Mouse (Mus musculus): ENCODE results near the gene Ptpn6. TPM values are rescaled to one million over a fixed set of nuclear protein-coding genes. Genes with fewer than 3 reads are reported as not detected.

Gene Ptpn6
- total RNA-seq, 2 experiments from 2014 or later: 206 to 371 TPM

DNA sequence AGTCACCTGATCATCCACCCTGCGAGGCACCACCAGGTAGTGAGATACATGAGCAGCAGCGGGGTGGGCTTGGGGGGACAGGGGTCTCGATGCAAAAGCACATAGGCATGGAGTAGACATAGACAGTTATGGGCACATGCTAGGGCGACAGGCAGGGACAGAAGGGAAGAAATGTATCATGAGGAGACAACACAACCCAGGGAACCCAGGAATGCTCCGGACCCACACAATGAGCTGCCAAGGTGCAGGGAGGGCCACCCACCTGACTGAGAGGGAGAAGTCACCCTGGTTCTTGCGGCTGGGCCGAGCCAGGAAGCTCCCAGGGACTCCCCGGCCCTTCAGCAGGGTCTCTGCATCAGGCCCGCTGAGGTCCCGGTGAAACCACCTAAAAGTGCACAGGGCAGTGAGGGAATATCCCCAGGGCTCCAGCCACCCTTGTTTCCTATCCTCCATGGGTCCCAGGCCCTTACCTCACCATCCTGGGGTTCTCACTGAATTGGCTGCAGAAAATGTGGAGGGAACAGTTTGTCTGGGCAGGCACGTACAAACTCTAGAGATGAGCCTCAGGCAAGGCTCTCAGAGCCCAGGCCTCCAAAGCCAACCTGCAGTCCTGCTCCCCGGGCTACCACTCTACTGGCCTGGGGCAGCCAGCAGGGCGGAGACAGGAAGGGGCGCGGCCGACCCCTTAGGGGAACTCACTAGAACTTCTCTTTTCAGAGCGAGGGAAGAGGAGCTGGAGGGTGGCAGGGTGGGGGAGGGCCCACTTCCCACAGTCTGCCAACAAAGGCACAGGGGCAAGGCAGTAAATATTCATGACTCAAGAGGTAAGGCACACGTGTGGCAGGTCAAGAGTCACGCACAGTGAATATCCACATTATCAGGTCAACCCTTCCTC, 5.8 kb downstream of the Ptpn6 start:
- peak; percentile 83 for ATAC-seq (replicated peaks; ENCODE audit: poor library complexity, severe bottlenecking)

DNA sequence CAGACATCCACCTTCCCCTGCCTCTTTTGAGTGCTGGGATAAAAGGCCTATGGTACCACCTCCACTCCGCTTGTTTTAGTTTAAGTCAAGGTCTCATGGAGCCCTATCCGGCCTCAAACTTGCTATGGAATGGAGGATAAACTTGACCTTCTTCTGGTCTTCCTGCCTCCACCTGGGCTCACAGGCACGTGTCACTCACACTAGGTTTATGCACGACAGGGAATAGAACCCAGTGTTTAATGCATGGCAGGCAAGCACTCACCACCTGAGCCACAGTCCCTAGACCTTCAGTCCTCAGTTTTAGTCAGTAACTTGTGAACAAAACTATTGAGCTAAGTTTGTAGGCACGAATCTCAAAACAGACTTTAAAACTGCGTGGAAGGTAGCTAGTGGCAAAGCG, 7.5 kb downstream of the Ptpn6 start:
- ATAC-seq (replicated peaks; ENCODE audit: poor library complexity, severe bottlenecking): no peak

DNA sequence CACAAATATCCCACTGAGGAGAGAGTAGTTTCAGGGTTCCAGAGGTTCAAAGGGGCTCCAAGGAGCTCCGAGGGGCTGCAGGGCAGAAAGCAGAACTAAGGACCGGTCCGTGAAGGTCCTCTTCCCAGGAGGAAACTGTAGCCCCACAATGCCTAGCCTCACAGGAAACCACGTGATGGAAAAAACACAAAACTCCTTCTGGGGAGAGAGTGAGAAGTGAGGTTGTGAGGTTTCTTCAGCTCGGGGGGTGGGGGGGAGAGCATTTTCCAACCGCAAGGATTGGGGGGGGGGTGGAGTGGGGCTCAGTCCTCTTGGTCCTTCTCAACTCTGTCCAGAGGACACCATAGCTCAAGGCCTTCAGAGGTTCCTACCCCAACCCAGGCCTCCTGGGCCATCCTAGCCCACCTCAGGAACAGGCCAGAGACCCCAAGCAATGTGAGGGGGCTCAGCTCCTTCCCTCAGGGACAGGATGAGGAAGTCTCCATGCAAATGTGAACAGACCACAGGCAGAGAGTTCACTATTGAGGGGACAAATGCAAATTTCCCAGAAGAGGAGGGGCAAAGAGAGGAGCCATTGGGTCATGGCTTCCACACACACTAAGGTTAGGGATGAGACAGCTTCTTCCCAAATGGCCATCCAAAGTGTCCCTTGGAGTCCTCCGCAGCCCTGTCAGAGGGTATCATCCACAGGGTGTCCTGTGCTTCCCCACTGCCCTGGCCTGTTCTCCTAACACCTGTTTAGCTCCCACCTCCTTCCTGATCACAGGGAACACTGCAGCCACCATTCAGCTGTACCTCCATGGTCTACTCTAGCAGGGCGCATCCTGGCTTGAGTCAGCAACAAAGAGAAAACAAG, 8.4 kb downstream of the Ptpn6 start:
- ATAC-seq (replicated peaks; ENCODE audit: poor library complexity, severe bottlenecking): peak; percentile 63

DNA sequence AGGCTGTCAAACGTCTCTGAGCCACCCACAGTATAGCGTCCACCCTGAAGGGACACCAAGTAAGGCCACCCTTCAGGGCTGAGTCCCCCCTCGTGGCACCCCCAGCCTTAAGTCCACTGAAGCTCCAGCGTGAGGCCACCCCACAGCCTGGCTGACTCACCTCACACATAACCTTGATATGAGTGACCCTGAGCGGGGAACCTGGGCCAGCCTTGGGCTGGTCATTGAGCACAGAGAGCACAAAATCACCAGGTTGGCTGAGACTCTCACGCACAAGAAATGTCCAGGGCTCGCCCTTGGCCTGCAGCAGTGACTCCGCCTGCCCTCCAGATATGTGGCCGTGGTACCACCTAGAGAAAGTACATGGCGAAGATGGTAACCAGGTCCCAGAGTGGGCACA, 9.9 kb downstream of the Ptpn6 start:
- ATAC-seq (replicated peaks; ENCODE audit: poor library complexity, severe bottlenecking): no peak

DNA sequence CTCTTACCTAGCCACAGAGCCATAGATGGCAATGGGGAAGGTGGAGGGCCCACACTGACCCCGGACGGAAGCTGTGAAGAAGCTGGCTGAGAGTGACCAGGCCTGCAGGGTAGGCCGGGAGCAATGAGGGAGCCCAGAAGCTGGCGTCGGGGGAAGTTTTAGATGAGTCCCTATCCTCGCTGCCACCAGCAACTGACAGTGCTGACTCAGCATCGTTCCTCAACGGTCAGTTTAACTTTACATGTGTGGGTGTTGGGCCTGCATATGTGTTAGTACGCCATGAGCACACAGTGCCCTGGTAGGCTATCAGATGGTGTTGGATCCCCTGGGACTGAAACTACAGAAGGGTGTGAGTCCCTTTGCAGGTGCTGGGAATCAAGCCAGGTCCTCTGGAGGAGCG, 14.0 kb downstream of the Ptpn6 start:
- ATAC-seq (replicated peaks; ENCODE audit: poor library complexity, severe bottlenecking): no peak

DNA sequence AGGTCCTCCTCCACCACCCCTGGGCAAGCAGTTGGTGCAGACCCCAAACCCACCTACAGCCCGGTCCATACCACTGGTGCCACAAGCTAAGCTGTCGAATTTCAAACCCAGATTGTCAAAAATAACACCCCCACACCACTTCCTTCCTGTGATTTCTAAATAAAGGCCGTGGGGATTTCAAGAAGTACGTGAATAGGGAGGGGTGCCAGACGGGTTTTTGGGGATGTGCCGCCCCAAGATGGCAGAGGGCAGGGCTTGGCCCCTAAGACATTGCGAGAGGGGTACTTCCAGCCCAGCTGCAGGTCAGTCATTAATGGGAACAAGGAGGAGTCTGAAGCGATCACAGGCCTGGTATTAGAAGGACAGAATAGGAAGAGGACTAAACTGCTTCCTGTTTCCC, 15.0 kb downstream of the Ptpn6 start:
- ATAC-seq (replicated peaks; ENCODE audit: poor library complexity, severe bottlenecking): peak; percentile 75

DNA sequence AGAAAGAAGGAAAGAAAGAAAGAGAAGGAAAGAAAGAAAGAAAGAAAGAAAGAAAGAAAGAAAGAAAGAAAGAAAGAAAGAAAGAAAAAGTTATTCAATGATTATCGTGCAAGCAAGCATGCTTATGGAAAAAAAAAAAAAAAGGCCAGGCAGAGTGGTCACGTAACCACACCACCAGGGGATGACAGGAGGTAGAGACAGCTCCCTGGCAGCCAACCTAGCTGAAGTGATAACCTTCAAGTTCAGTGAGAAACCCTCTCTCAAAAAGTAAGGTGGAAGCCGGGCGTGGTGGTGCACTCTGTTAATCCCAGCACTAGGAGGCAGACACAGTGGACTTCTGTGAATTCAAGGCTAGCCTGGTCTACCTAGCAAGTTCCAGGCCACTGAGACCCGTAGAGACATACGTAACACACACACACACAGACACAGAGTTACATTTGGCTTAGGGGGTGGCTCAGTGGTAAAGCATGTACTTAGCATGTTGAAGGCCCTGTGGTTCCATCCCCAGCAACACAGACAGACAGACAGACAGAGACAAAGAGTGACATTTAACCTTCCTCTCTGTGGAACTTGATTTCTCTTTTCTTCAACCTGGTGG, 15.5 kb downstream of the Ptpn6 start:
- no peak; the same call in 1 of the 2 replicates for ATAC-seq (replicated peaks; ENCODE audit: poor library complexity, severe bottlenecking)

DNA sequence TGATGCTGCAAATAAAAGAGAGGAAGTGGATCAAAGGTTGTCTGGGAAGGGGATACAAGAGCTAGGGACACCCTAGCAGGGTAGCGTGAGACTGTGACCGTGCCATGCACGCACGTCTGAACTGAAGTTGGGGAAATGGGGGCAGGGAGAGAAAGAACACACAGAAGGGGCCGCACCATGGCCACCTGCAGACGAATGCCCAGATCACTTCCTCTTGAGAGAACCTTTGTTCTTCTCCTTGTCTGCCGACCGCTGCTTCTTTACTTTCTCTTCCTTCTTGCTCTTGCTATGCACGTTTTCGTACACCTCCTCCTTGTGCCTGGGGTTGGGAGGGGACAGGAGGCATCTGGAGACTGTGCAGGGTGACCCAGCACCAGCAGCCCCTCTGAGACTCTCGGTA, 17.6 kb downstream of the Ptpn6 start:
- peak; percentile 67 for ATAC-seq (replicated peaks; ENCODE audit: poor library complexity, severe bottlenecking)

DNA sequence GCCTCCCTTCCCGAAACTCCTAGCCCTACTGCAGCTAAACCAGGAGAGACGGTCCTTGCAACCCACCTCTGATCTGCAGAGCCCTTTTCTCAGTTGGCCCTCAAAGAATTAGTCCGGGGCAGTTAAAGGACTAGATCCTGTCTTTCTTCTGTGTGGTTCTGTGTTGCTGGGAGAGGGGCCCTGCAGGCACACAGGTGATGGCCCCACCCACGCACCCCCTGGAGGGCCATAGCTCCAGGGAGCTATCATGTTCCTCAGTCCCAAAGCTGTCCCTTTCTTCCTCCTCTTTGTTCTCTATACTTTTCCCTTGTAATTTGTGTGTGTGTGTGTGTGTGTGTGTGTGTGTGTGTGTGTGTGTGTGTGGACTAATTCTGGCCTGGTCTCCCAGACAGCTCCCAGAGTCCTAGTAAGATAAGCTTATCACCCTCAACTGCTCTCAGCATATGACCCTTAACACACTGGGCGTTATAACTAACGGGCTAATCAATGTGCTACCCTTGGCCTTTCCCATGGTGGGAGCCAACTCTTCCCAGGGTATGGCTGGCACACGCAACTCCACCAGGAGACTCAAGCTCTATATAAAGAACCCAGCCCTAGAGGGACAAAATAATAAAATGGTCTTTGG, 19.0 kb downstream of the Ptpn6 start:
- ATAC-seq (replicated peaks; ENCODE audit: poor library complexity, severe bottlenecking): no peak

DNA sequence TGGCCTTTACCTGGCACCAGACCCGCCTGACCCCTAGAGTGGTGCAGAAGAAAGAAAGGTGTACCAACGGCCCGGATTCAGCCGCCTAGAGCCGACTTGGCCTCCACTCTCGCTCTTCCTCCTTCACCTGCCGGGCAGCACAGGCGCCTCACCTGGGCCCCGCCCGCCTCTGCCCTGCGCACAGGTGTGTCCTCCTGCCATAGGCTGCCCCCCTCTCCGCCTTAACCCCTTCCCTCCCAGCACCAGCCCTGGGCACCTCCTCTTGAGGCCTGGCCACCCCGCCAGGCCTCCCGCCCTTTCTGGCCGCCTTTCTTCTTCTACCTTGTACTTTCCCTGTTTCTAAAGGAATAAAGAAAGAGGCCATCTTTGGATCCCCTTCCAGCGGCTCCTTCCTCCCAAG, 19.8 kb downstream of the Ptpn6 start:
- no peak for ATAC-seq (replicated peaks; ENCODE audit: poor library complexity, severe bottlenecking)

DNA sequence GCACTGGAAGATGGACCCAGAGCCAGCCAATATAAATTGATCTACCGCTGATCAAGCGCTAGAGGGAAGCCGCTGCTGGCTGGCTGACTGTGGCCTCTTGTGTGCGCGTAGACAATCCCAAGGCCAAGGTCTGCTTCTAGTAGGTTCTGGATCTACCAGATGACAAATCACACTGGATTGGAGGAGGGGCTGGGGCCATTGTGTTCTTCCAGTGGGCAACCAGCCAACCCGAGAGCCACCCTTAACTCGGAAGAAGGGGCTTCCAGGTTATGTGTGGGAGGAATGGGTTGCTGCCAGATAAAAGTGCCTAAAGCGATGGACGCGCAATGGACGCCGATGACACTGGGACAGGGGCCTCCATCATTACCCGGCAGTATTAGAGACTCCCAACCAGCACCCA, 20.5 kb downstream of the Ptpn6 start:
- no peak for ATAC-seq (replicated peaks; ENCODE audit: poor library complexity, severe bottlenecking)

DNA sequence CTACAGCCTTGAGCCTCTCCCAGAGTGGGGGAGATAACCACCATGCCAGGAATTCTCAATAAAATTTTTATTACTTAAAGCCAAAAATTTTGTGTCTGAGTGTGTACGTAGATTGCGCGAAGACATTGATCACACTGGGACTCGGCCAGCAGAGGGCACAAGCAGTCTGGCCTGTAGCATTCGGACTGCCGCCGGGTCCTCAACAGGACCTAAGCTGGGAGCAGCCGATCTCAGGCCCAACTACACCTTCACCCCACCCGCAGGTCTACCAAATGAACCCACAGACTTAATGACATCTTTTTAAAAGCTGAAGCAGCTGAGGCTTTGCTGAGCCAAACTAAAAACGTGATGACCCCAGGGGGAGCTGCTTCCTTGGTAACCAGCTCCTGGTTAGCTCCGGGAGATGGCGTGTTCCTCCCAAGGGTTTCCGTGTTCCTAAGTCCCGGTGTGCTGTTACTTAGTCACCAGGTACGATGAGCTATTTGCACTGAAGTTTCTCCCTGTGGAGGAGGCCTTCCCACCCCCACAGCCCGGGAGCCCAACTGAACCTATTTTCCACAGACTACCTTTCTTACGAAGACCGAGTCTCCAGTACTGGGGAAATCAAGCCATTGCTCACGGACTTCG, 21.5 kb downstream of the Ptpn6 start:
- peak; percentile 31 for ATAC-seq (replicated peaks; ENCODE audit: poor library complexity, severe bottlenecking)

DNA sequence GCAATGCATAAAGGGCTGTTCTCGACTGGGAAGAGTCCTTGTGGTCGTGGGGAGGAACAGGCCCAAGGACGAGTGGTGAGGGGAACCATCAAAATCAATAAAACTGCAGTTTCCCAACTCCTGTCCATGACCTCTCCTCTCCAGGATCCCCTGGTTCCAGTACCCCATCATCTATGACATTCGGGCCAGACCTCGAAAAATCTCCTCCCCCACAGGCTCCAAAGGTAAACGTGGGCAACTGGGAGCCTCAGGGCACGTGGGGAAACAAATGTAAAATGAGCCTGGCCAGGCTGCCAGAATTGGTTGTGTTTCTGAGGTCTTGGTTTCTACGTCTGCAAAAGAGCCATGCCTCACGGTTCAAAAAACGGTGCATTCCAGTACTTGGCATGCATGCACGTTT, 25.6 kb downstream of the Ptpn6 start:
- ATAC-seq (replicated peaks; ENCODE audit: poor library complexity, severe bottlenecking): no peak

DNA sequence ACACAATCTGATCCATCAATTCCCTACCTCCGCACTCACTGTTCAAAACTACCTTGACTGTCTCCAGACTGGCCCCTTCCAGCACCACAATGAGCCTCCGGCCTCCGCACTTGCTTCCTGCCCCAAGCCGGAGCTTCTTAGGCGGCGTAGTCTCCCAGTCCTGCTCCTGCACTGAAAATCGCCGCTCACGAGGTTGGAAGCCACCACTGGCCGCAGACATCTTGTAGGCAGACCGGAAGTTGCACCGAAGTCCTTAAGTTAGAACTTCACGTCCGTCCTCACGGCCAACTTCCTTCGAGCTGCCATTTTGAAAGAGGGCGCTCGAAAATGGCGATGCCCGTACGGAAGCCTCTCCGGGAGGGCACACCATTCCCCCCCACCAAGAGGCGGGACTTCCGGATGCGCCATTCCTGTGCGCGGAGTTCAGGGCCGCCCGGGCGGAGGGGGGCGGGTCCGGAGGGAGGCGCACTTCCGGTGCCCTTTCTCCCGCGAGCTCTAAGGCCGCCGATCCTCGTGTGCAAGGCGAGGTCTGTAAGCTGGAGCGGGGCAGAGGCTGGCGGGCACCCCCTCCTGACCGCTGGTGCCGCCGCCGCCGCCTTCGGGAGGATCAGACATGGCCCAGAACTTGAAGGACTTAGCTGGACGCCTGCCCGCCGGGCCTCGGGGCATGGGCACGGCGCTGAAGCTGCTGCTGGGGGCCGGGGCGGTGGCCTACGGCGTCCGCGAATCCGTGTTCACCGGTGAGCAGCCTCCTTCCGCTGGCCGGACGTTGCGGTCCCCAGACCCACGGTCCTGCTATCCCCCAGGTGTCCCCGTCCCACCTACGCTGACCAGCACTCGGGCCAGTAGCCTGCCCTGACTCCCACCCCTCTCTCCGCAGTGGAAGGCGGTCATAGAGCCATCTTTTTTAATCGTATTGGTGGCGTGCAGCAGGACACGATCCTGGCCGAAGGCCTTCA, 26.4 kb downstream of the Ptpn6 start, which contains the start of the genes Emg1 and Phb2:
Gene Emg1, minus strand, starts transcription at position 355 of the 959 bp plus-strand sequence.
Gene Phb2, plus strand, starts transcription at position 513 of the 959 bp plus-strand sequence.
- ATAC-seq (replicated peaks; ENCODE audit: poor library complexity, severe bottlenecking): peak; percentile 89

DNA sequence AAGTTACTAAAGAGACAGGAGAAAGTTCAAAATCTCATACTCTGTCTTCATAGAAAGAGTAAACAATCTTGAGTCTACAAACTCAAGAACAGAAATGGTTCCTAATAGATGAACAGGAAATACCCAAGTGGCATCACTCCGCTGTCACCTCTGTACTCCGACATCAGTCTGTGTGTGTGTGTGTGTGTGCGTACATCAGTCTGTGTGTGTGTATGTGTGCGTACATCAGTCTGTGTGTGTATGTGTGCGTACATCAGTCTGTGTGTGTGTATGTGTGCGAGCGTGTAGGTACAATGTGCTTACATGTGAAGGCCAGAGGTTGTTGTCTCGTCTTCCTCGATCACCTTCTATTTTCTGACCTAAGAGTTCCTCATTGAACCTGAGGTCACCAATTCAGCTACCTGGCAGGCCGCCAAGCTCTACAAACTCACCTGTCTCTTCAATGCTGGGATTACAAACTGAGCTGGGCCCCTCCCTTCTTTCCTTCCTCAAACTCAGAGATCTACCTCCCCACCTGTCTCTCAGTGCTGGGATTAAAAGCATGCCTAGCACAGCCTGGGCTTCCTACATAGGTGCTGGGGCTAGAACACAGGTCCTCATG, 30.1 kb downstream of the Ptpn6 start:
- ATAC-seq (replicated peaks; ENCODE audit: poor library complexity, severe bottlenecking): no peak

DNA sequence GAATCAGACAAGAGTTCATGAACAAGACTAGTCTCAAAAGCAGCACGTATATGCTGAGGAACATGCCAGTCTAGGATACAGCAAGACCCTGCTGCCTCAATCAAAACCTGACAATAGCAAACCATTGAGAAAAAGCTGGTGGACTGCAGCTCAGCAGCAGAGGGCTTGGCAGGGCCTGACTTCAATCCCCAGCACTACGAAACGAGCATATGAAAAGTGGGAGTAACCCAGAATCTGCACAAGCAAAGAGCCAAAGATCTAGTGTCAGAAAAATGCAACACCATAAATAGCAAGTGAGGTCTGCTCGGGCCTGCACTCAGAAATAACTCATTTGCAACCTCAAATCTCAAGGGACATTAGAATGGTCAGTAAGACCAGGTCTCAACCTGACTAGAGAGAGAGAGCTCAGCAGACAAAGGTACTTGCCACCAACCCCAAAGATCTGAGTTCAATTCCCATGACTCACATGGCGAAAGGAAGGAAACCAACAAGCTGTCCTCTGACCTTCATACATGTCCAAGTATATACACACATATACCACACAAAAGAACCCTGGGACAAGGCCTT, 32.4 kb downstream of the Ptpn6 start:
- no peak for ATAC-seq (replicated peaks; ENCODE audit: poor library complexity, severe bottlenecking)

DNA sequence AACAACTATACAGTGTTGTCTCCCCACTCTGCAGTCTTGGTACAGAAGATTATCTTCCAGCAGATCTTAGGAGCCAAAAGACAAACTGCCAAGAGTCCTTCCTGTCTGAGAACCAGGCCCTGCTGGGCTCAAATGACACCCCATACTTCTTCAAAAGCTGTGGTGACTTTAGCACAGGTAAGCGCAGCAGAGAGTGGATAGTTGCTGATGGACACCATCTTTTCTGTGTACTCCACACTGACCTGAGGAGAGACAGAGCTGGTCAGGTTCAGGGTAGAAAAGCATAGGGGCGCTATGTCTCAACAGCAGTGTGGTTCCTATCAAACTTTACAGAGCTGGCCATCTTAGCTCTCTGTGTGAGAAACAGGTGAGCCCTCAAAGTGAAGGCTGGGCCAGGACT, 34.1 kb downstream of the Ptpn6 start:
- ATAC-seq (replicated peaks; ENCODE audit: poor library complexity, severe bottlenecking): no peak

DNA sequence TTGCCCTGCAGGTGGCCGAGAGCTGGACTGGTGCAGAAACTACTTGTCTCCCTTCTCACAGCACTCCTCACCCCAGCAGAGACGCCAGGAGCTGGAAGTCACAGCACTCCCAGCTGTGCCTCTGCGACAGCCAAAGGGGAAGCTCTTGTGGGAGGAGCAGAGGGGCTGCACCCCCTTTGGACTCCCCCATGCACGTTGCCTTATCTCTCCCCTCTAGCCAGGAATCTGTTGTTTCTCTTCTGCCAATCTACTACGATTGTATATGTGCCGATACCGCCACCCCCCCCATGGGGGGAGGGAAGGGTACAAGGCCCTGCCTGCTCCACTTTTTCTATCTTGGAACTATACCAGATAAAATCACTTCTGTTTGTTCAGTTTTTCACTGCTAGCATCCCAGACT, 34.7 kb downstream of the Ptpn6 start:
- ATAC-seq (replicated peaks; ENCODE audit: poor library complexity, severe bottlenecking): no peak
